Mouse (Mus musculus) CD4-positive helper T cell, adult 2 months (primary cell): ENCODE results near the gene Gstm1.
A peak's percentile ranks its signal among the peaks of the same experiment; 100 is the strongest.
"Not testable (repeated sequence)": the region's sequence is repeated elsewhere in the genome, so short reads cannot be mapped to it uniquely, and the experiment has no call there.

Experiments
- DNase-seq: peaks from one replicate; pipeline ENCODE4 v3.0.0-alpha.2; 2012; ENCODE audit warnings: low read depth, missing footprints, low spot score

Gstm1 gene

DNA sequence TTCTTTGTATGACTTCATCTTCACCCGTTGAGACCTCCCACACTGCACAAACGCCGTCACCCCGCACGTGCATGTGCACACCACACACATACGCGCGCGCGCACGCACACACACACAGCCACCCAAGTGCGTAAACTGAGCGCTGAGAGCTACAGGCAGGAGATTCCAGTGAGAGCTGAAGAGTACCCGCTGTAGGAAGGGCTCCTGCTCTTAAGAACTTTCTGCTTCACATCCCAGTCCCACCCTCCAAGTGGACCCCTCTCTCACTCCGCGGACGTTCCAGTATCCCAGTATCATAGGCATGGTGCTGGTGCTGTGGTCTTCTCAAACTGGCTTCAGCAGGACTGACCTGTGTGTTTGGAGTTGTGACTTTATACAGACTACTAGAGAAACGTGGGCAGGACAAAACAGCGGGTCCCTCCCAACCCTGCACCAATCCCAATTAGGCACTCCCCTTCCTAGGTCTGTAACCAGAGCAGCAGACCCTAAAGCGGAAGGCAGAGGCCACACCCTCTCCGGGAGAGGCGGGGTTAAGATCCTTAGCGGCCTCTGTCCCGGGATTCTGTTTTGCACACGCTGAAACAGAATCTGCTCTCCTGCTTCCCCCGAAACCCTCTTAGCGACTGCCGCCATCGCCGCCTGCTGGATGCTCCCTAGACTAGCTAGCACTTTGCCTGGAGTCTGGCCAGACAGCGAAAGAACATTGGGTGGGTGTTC, at the start of gene Gstm1:
Gene Gstm1 (minus strand): TSS at position 501 of the 717 bp plus-strand sequence.
- DNase-seq = peak; percentile 64

DNA sequence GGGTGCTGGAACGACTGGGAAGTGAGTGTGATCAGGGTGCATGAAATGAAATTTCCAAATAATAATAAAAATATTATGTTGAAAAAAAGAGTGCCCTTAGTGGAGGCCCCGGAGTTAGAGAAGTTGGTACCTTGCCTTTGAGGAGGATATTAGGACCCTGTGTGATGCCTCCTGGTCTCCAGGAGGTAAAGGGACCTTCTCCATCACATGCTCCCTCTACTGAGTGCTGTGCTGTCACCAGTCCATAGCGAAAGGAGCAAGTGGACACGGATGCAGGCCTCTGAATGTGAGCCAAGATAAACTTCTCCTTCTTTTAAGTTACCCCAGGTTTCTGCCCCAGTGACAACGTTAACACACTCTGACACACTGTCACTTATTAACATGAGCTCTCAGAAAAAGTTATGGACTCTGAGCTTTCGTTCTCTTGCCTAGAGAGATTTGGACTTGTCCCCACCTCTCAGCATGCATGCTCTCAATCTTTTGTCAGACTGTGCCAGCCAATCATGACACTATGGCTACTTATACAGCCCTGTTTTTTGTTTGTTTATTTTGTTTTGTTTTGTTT, 49.7 kb upstream of the Gstm1 start:
- DNase-seq = no peak

DNA sequence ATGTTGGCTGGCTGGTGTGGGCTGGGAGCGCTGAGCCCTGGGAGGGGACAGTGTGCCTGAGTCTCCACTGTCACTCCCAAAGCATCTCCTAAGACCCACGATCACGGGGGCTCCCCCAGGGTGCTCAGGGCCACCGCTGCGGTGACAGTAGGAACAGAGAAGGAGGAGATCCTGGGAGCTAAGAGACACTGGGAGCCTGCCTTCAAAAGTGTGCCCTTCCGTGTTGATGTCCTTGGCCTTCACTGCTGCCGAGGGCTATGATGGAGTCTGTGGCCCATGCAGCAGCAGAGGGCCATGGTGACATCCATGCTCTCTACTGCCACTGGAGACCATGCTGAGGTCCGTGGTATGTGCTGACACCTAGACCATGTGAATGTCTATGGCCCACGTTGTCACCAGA, 47.8 kb upstream of the Gstm1 start:
- no peak for DNase-seq

DNA sequence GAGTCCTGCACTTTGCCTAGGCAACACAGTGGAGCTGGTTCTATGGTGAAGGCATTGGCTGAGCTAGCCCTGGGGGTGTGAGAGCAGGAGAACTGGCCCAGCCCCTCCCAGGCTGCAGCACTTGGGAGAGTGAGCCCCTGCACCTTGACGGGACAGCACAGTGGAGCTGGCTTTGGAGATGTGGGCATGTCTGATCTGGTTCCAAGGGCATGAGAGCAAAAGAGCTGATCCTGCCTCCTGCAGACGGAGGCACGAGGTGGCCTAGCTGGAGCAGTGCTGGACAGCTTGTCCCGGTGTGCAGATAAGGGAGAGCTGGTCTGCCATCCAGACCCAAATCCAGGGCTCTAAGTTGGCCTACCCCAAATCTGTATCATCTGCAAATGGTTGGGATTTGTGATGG, 46.9 kb upstream of the Gstm1 start:
- no peak for DNase-seq

DNA sequence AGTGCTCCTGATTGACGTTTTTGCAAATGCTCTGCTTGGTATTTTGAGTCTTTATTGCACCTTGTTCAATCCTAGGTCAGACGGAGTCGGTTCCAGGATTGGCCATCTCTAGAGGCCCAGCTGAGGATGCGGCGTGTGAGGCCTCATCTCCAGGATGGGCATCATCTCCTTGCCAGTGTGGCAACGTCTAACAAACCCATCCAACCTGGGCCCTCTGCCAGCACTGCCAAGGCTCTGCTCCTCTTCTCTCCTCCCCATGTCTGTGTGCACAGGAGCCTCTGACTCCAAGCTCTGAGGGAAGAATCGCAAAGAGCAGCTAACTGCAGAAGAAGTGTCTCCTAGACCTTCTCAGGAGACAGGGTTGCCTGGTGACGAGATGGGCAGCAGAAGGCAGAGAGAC, 44.9 kb upstream of the Gstm1 start:
- DNase-seq = no peak

DNA sequence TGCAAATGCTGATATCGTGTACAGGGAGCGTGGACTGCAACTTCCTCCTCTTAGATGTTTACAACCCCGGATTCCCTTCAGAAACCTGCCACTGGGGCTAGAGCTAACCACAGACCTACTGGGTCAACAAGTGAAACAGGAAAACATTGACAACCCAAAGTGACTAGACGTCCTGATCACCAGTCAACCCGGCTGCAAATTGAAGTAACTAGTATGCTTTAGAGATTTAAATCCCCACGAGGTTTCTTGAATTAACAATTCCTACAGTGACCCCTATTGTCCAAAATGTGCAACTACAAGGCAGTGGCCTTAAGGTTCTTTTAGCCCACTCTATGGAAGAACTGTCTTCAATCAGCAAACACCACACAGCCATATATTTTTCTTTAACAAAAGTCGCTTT, 43.6 kb upstream of the Gstm1 start:
- peak; percentile 78 for DNase-seq

DNA sequence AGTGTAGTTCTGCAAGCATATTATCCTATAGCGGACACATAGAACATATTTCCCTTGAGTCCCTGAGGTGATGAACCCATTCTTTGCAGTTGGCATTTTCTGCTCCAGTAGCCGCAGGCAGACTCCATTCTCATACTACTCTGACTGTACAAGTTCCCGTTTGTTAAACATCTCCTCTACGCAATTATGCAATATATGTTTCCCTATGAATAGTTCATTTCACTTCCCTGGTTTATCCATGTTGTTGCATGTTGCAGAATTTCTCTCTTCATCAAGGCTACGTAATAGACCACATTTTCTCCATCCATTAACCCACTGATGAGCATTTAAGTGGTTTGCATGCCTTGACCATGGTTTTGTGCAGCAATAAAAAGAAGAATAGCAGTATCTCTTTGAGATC, 32.7 kb upstream of the Gstm1 start:
- DNase-seq = no peak

DNA sequence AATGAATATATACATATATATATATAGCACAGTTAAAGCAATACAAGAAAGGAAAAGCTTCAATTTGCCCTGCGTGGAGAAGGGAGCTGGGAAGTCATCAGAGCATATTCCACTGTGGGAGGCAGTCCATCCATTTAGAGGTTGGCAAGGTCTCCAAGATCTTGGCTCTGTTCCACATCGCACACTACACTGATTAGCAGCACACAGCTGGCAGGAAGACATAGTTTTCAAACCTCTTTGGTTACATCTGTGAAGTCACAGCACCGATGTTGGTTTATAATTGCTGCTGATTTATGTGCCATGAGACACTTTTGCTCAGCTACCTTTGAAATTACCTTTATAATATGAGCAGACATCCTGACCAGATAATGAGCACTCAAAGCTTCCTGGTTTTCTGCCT, 30.5 kb upstream of the Gstm1 start:
- no peak for DNase-seq

DNA sequence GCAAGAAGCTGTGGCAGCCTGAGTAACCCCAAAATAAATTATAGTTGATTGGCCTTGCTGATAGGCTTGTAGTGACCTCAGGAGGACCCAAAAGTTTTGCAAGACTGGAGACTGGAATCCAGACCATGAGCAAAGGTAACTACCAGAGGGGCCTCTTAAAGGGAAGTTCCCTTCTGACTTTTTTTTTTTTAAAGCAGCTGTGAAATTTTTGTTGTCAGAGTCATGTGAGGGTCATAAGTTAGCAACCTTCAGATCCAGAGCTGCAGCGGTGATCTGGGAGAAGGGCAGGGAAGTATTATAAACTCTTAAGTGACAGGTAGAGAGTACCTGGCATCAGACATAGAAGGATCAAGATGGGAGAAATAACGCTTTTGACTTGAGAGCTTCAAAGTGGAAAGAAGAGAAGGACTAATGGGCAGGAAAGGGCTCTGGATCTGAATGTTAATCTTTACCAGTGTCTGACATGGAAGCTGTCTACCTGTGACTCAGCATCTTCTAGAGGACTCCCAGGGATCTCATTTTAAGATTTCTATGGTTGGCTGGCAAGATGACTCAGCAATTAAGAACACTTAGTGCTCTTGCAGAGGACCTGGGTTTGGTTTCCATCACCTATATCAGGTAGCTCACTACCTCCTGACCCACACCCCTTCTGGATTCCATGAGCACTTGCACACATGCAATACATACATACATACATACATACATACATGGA, 29.3 kb upstream of the Gstm1 start:
- no peak for DNase-seq

DNA sequence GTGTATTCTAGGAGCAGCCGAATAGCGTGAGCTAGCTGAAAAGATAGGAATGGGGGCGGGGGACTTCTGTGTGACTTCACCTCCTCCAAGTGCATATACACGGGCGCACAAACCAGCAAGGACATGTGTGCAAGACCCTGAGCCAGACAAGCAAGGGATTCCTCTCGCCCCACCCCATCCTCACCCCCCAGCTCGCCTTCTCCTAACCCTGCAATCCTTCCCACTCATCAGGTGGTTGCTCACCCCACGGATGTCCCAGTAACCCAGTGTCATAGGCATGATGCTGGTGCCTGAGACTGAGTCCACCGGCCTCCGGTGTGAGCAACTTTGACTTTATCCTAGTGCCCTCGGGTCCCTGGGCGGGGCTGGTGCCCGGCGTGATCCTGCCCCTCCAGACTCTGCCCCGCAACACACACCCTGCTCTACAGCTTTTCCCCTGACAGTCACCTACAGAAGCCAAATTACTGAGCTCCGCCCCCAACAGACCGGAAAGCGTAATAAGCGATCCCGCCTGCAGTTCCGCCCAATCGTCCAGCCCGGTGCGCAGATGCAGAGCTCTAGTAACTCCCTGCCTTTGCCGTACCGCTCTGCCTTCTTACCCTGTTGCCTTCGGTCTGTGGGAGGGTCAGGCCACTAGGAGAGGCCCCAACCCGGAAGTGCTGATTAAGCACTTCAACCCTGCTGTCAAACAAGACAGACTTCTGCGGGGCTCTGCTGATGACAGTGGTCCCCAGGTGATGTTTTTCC, 26.8 kb upstream of the Gstm1 start, which contains the start of gene Gstm4:
Gene Gstm4 (minus strand): TSS at position 501 of the 747 bp plus-strand sequence.
- peak; percentile 88 for DNase-seq

DNA sequence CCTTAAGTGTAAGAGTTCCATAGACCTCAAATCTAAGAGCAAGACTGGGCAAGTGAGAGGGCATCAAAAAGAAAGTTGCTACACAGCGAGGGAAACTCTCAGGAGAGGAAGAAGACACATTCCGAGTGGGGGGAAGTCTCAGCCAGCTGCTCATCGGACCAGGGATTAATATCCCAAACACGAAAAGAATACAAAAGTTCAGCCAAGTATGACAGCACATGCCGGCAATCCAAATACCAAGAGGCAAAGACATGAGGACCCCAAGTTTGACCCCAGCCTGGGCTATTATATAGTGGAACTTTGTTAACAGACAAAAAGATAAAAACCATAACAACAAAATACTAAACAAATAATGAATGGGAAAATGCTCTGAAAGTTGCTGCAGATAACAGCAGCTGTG, 15.4 kb upstream of the Gstm1 start:
- no peak for DNase-seq

DNA sequence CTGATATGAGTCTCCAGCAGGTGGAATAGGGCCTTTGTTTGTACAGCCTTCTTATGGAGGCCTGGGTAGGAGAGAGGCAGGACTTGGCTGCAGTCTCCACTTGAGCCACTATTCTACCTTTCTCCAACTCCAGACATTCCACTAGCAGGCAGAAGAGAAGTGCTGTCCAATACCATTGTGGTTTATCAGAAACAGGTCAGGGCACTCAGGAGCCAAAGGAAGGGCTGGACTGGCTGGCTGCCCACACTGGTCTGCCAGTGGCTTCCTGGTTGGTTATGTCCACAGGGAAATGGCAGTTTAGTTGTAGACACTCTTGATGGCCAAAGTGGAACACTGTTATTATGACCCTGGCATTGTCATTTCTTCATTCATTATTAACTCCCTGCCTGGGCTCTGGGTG, 14.3 kb upstream of the Gstm1 start:
- no peak for DNase-seq

DNA sequence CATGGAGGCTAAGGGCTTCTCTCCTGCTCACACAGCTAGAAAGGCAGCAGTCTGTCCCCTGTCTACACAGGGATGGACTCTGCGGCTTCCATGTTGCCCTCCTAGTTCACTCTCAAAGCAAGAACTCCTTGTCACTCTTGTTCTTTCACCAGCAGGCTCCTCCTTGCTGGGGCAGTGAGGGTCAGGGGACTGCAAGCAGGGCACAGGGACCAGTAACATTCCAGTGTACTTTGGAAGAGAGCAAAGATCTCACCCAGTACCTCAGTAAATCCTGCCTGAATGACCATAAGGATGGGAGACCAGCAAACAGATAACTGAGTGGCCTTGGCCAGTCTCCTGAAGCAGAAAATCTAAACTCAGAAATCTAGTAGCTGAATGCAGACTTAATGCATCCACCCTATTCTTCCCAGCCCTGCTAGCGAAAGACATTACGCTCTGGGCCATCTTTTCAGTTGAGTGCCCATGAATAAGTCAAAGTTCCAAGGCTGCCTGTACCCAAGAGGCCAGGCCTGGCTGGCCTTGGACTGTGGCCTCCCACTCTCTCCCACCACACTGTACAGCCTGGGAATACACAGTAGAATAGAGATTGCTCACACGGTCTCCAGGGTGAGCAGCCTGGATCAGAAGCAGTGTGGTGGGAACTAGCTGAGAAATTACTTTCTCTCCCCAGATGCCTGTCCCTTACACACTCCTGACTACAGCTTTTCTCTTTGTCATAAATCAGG, 11.0 kb upstream of the Gstm1 start:
- no peak for DNase-seq

DNA sequence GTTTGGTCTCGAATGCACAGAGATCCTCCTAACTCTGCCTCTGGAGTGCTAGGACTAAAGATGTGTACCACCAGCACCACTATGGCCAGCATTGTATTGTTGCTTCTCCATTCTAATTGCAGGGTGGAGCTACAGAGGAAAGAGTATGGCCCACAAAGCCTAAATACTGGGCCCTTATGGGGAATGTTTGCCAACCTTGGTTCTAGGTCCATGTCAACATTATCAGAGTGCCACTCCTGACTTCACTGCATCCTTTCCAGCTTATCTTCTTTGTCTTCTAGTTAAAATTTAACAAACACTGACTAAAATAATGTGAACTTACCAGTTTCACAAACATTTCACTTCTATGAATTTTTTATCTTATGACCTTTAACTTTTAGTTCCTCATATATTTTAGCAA, 8.8 kb upstream of the Gstm1 start:
- DNase-seq = no peak

DNA sequence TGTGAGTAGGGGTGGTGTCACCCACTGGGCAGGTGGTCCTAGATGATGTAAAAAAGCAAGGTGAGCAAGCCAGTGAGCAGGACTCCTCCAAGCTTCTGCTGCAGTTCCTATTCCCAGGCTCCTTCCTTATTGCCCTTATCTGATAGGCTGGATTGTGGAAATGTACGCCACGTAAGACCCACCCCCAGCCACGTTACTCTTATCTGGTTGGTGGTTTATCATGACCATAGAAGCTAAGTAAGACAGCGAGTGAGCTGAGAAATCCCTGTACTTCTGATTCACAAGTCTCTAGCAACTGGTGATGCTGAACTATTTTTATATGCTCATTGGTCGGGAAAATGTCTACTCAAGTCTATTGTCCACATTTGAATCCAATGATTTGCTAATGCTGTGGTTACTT, 8.3 kb upstream of the Gstm1 start:
- no peak for DNase-seq

DNA sequence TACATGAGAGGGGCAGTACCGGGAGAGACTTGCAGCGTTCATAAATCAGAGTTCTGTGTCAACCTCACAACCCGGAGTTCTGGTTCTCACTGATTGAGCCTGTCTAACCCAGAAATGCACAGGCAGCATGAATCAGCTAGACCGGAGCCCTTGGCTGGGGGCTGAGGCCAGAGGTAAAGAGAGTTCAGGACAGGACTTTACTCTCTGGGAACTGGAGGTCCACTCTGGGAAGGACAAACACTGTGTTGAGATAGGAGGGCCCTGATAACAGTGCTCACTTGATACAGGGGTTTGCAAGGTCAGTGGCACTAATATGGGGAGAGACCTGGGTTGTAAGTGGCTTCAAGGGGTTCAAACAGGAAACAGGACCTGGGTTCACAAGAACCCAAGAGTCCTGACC, 7.5 kb upstream of the Gstm1 start:
- DNase-seq = no peak

DNA sequence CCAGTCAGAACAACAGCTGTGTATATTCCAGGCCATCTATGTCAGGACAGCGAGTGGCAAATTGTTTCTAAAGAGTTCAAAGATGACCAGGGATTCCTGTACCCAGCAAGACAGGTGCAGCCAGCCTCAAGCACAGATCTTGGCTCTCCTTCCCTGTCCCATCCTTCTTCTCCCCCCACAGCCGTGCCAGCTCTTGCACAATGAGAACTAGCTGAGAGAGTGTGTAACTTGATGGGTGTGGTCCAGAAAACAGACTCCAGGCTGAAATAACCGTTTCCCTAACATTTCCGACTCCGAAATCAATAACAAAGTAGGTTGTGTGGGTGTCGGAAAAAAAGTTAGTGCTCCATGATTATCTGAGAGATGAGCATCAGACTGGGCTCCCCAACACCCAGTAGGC, 4.9 kb upstream of the Gstm1 start:
- no peak for DNase-seq

DNA sequence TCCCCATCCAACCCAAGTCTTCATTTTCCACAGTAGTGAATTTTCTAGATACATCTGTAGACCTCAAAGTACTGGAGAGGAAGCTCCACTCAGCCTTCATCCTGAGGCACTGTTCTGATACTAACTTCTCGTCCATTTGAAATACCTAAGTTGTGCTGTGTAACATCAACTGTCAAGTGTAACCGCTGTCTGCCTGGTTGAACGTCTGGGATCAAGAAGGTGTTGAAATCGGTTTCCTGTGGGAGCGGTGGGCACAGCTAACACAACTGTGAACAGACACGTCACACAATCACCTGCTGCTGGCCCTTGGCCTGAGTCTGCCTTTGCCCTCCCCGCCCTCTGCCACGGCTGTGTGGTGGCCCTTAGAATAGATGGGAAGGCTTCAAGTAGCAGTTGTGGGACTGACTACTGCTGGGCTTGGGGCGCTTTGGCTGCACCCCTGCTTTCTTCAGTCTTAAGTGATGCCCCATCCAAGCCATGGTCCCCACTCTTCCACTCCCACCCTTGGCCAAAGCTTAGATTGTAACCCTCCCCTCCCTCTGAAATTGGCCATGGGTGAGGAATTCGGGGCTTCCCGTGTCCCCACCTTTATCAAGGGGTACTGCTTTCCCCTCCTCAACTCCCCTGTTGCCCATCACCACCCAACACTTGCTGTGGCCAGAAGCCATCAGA, 2.7 kb upstream of the Gstm1 start:
- not testable (repeated sequence) for DNase-seq

DNA sequence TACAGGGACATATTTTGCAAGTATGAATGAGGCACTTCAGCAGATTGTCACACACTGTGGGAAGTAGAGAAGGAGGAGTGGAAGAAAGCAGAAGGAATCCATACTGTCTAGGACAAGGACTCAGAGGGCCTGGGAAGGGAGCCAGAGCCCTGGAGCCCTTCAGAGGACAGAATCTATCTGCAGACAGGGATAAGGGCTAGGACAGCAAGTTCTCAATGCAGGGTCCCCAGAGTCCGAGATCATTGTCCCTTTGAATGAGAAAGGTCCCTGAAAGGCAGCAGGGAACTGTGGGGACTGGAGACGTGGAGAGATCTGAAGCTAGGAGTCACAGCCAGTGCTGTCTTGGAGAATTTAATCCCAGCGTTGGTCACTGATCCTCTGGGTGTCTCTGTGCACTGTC, 1.5 kb upstream of the Gstm1 start:
- DNase-seq = not testable (repeated sequence)

DNA sequence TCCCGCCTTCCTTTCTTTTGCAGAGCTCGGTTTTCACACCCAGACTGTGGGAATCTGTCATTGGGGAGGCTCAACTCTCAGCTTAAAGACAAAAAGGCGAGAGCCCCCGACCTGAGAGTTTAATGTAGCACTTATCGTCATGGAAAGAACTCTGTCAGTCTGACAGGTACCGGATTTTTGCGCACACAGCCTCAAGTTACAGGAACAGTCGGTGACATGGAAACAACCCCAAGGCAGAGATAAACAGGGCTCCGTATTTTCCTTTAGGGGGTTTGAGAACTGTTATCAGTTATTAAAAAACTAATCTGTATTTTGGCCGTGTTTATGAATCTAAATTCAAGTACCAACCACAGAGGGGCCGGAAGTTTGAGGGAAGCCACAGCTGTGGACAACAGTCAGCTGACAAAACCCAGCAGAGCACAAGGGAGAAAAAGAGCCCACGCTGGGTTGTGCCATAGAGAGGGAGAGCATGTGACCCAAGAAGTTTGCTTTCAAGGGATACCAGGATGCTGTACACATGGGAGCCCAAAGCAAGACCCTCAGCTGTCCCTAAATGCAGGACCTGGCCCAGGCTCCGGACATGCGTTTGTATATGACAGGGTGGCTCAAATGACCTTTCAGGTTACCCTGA, 532 bp upstream of the Gstm1 start:
- peak; percentile 61 for DNase-seq

DNA sequence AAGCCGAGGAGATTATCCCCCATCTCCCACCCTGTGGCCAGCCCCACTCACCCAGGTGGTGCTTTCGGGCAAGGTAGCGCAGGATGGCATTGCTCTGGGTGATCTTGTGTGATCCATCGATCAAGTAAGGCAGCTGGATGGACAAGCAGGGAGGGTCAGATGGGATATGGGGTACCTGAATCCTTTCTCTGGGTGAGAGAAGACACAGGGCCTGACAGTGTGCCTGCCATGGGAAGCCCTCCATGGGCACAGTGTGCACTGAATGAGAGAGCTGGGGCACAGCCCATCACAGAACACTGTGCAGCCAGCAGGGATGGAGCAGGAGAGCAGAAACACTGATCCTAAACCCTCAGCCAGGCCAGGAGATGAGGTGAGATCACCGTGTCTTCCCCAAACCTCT, 1.3 kb downstream of the Gstm1 start:
- not testable (repeated sequence) for DNase-seq
